Mouse (Mus musculus): ENCODE results near the gene Sptbn2.
A peak's percentile ranks its signal among the peaks of the same experiment; 100 is the strongest.
"Not testable (repeated sequence)": the region's sequence is repeated elsewhere in the genome, so short reads cannot be mapped to it uniquely, and the experiment has no call there.

The Sptbn2 gene

DNA sequence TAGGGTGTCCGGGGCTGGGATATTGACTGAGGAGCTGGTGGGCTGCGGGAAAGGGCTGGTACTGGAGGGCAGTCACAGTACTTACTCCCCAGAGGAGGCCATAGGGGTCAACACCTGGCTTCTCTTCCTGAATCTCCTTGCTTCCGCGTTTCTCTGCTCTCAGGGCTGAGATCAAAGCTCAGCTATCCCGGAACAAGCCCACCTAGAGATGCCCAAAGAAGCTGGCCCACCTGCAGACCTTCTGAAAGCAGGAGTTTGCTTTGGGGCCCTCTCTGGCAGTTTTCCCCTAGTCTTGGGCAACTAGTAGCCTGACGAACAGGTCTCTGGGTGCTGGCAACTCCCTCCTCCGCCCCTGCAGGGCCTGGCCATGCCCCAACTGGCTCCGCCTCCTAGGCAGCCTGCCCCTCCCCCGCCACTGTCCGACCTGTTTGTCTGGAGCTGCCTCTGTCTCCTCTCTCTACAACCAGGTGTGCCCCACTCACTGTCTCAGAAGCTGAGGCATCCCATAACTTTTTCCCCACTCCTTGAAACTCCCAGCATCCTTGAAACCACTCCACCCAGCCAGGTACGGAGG lies 9.8 kb downstream of the Sptbn2 start:
- peak; percentile 54 for DNase-seq (ENCODE audit: low spot score)

DNA sequence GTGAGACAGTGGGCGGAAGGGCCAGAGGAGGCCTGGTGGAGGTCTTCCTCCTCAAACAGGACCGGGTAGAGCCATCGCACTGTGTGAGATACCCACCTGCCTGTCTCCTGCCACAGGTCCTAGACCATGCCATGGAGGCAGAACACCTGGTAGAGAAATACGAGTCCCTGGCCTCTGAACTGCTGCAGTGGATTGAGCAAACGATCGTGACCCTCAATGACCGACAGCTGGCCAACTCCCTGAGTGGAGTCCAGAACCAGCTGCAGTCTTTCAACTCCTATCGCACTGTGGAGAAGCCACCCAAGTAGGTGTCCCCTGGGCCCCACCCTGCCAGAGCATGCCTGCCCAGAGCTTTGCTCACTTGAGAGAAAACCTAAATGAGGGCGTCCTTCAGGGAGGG lies 18.2 kb downstream of the Sptbn2 start:
- DNase-seq (ENCODE audit: low spot score), result no peak

DNA sequence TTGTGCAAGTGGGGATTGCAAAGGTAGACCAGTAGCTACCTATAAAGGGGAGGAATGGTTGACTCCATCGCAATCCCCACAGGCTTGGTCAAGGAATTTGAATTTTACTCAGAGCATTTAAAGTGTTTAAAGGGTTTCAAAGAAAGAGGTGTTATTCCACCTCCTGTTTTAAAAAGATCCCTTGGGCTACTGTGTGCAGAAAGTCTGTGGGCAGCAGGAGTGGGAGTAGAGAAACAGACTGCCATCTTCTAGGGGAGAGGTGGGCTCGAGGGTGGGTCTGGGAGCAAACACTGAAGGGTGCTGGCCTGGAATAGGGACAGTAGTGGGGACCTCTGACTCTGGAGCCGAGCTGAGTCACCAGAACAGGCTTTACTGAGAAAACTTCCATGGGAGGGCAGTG lies 22.1 kb downstream of the Sptbn2 start:
- no peak for DNase-seq (ENCODE audit: low spot score)

DNA sequence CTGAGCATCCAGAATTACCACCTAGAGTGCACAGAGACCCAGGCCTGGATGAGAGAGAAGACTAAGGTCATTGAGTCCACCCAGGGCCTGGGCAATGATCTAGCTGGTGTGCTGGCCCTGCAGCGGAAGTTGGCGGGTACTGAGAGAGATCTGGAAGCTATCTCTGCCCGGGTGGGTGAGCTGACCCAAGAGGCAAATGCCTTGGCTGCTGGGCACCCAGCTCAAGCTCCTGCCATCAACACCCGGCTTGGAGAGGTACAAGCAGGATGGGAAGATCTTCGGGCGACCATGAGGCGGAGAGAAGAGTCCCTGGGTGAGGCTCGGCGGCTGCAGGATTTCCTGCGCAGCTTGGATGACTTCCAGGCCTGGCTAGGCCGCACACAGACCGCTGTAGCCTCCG lies 26.9 kb downstream of the Sptbn2 start:
- no peak for DNase-seq (ENCODE audit: low spot score)

DNA sequence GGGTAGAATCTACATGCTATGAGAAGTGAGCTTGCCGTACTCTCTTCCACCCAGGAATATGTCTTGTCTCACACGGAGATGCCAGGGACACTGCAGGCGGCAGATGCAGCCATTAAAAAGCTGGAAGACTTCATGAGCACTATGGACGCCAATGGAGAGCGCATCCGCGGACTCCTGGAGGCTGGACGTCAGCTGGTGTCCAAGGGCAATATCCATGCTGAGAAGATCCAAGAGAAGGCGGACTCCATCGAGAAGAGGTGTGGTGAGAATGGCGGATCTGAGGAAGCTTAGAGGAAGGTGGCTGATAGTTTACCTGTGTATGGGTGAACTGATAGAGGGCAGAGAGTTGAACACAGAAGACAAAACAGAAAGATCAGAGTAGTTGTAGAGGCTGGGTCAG lies 28.1 kb downstream of the Sptbn2 start:
- no peak for DNase-seq (ENCODE audit: low spot score)

DNA sequence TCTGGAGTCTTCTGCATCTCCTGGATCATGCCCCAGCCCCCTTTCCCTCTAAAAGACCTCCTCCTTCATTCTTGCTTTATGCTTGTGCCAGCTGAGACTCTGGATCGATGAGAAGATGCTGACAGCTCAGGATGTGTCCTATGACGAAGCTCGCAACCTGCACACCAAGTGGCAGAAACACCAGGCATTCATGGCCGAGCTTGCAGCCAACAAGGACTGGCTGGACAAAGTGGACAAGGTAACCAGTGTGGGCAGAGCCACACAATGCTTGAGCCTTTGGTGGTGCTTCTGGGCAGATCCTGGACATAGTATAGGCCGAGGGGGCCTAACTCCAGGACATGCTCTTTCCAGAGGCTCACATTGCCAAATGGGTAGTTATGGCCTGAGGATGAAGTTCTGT lies 28.8 kb downstream of the Sptbn2 start:
- DNase-seq (ENCODE audit: low spot score), result no peak

DNA sequence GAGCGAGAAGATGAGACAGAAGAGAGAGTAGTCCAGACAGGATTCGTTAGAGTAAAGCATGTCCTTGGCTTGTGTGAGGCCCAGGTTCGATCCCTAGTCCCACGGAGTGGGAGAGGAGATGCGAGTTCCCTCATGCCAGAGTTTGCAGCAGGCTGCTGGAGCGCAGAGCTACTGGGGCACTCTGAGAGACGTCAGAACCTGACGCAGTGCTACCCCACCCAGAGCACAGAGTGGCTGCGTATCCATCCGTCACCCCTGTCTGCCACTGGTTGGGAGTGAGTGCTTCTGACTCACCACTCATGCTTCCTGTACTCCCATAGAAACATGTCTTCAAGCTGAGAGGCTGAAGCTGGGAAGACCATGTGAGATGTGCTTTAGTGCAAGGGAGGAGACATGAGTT lies 30.5 kb downstream of the Sptbn2 start:
- no peak for DNase-seq (ENCODE audit: low spot score)

DNA sequence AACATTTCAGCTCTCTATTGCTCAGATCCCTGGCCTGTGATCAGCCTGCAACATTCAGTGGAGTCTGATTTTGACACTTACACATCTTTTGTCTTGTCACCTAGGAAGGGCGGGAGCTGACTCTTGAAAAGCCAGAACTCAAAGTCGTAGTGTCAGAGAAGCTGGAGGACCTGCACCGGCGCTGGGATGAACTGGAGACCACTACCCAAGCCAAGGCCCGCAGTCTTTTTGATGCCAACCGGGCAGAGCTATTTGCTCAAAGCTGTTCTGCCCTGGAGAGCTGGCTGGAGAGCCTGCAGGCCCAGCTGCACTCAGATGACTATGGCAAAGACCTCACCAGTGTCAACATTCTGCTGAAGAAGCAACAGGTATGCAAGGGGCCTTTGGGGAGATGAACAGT lies 31.3 kb downstream of the Sptbn2 start:
- DNase-seq (ENCODE audit: low spot score), result no peak

DNA sequence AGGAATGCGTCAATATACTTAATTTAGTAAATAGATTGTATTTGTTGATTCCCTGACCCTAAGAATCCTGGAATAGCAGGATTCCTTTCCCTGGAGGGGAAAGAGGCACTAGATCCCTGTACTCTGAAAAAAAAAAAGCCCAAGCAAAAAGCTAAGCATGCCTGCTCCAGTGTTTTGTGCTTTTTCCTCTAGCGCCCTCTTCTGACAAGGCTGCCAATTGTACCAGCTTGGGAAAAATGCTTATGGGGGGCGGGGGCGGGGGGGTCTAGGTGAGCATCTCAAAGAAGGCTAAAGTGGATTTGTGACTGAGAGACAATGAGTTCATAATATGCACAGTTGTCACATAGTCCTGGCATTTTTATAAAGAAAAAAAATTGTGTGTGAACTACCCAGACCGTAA lies 32.6 kb downstream of the Sptbn2 start:
- peak; percentile 31 for DNase-seq (ENCODE audit: low spot score)

DNA sequence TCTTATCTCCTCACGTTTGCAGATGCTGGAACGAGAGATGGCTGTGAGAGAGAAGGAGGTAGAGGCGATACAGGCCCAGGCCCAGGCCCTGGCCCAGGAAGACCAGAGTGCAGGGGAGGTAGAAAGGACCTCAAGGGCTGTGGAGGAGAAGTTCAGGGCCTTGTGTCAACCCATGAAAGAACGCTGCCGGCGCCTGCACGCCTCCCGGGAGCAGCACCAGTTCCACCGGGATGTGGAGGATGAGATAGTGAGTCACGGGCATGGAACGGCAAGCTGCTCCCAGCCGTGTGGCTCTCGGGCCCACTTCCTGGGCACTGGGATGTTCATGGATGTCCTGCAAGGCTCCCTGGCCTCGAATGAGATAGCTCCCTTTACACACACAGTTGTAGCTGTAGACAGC lies 33.1 kb downstream of the Sptbn2 start:
- DNase-seq (ENCODE audit: low spot score), result no peak

DNA sequence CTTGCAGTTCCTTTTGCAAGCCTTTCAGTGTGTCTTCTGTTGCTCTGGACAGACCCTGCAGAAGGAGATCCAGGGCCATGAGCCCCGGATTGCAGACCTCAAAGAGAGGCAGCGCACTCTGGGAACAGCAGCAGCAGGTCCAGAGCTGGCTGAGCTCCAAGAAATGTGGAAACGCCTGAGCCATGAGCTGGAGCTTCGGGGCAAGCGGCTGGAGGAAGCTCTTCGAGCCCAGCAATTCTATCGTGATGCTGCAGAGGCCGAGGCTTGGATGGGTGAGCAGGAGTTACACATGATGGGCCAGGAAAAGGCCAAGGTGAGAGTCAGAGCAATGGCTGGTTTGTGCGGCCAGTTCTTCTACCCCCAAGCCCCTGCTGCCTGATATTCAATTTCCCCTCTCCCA lies 34.1 kb downstream of the Sptbn2 start:
- DNase-seq (ENCODE audit: low spot score), result peak; percentile 27

DNA sequence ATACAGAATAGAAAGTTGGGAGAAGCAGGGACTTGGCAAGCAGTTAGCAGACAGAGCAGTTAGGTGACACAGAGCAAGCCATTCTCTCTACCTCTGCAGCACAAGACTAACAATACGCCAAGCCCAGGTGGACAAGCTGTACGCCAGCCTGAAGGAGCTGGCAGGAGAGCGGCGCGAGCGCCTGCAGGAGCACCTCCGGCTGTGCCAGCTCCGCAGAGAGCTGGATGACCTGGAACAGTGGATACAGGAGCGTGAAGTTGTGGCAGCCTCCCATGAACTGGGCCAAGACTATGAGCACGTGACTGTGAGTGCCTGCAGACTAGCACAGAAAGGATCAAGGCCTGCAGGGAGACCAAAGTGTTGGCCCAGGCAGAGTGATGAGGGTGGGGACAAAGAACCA lies 34.7 kb downstream of the Sptbn2 start:
- DNase-seq (ENCODE audit: low spot score), result no peak

DNA sequence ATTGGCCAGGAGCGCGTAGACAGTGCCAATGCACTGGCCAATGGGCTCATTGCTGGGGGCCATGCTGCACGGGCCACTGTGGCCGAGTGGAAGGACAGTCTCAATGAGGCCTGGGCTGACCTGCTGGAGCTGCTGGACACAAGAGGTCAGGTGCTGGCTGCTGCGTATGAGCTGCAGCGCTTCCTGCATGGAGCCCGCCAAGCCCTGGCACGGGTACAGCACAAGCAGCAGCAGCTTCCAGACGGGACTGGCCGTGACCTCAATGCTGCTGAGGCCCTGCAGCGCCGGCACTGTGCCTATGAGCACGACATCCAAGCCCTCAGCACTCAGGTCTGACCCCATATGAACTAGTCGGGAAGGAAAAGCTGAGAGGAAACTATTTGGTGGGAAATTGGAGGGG lies 35.6 kb downstream of the Sptbn2 start:
- no peak for DNase-seq (ENCODE audit: low spot score)

DNA sequence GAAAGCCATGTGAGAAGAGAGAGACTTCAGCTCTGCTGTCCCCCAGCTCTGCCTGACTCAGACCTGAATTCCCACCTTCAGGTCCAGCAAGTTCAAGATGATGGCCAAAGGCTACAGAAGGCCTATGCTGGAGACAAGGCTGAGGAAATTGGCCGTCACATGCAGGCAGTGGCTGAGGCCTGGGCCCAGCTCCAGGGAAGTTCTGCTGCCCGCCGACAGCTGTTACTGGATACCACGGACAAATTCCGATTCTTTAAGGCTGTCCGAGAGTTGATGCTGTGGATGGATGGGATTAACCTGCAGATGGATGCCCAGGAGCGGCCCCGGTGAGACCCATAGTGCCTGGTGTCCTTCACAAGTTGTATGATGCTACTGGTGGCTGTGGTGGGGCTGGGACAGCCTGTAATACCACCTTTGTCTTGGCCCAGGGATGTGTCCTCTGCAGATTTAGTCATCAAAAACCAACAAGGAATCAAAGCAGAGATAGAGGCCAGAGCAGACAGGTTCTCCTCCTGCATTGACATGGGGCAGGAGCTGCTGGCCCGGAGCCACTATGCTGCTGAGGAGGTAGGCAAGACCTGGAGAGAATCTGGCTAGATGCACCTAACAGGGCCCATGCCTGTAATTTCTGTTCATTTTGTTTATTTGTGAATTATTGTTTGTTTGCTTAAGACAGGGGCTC lies 36.8 kb downstream of the Sptbn2 start:
- no peak for DNase-seq (ENCODE audit: low spot score)

DNA sequence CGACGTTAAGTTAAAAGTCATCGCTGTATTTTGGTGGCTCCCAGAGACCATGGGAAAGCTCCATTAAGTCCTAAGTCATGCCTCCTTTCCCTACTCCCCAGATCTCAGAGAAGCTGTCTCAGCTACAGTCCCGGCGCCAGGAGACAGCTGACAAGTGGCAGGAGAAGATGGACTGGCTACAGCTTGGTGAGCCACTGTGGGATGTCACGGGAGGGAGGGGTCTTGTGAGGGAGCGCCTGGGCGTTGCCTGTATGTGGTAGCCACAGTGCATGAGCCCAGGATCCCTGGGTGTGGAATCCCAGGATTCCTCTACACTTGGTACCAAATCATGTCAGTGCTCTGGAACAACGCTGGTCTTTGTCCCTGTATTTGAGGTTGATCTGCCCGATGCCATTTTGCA lies 37.5 kb downstream of the Sptbn2 start:
- no peak for DNase-seq (ENCODE audit: low spot score)

DNA sequence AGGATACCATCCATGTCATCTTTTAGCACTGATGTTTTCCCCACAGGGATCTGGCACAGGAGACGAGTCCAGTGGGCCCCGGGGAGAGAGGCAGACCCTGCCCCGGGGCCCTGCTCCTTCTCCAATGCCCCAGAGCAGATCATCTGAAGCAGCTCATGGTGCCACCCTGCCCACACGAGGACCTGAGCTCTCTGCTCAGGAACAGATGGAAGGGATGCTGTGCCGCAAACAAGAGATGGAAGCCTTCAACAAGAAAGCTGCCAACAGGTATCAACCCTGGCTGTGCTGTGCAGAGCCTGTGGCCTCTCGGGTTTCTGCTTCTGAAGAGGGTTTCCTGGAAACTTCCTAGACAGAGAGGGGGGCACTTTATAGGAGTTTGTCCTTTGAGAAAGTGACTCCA lies 39.0 kb downstream of the Sptbn2 start:
- no peak for DNase-seq (ENCODE audit: low spot score)

DNA sequence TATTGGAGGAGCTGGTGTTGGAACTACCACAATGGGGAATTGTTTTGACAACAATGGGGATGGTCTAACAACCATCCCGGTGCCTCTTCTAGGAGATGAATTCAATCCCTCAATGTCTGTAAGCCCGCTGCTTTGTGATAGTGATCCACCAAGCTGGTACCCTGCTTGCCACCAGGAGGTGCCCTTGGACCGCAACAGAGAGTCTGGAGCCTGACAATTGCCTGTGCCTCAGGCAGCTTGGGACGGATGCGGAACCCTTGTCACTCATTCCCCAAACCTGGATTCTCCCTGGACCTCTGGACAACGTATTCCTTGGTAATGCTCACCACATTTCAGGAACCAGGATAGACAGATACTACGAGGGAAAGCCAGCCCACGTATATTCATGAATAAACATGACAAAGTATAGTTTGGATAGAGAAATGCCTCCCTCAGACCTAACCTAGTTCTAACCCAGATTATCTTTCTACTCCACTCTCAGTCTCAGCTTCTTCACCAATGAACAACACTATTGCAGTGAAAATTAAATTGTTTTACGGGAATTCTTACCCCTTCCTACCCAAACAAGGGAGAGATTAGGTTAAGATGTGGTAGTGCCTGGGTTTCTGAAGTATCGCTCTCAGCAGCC lies 44.7 kb downstream of the Sptbn2 start:
- DNase-seq (ENCODE audit: low spot score), result peak; percentile 78

DNA sequence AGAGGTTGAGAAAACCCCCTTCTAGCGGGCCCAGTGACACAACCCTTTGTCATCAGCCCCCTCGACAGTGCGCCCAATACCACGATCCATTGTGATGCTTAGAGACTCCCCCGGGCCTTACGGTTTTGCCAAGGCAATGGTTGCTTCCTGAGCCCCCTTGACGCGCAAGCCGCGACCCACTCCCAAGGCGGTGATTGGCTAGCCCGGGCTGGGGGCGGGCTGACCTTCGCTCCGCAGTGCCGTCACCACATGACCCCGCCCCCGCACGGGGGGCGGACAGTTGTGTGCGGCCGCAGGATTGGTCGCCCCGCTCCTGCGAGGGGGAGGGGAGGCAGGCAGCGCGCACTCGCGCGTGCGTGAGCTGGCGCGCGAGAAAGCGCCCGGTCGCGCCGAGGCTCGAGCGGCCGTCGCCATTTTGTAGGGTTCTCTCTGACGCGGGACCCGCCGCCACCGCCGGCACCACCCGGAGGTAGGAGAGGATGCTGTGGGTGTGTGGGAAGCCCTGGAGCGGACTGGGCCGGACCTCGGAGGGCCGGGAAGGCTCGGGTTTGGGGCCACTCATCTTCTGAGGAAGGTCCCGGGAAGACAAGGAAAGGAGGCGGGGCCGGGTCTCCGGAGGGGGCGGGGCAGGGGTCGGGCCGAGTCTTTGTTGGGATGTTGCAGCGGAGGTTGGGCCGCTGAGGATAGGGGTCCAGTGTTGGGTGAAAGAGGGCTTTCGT lies 45.4 kb downstream of the Sptbn2 start, which contains the start of gene Rbm4b:
Gene Rbm4b, plus strand, starts transcription at position 305 of the 719 bp plus-strand sequence.
- DNase-seq (ENCODE audit: low spot score), result peak; percentile 94

DNA sequence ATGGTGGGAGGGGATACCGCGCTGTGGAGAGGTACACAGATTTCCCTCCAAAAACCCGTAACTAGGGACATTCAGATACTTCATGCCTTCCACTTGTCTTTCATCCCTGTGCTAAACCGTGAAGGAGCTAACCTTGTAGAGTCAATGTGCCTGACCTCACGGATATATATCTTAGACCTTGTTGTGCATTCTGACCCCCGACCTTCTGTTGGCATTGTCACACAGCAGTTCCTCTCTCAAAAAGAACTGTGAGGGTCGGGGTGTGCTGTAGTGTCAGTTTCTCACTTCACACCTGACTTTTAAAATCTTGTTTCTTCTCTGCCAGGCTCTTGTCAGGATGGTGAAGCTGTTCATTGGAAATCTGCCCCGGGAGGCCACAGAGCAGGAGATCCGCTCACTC lies 46.0 kb downstream of the Sptbn2 start:
- no peak for DNase-seq (ENCODE audit: low spot score)

DNA sequence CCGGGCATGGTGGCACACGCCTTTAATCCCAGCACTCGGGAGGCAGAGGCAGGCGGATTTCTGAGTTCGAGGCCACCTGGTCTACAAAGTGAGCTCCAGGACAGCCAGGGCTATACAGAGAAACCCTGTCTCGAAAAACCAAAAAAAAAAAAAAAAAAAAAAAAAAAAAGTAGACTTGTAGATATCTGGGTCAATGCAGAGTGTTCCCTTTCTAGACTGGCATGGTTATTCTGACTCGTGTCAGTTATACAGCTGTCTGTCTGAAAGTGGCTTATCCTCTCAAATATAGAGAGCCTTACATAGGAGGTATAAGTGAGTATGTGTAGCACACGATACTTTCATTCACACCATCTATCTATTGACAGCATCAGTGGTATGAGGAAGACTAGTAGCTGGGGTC lies 49.6 kb downstream of the Sptbn2 start:
- not testable (repeated sequence) for DNase-seq (ENCODE audit: low spot score)

DNA sequence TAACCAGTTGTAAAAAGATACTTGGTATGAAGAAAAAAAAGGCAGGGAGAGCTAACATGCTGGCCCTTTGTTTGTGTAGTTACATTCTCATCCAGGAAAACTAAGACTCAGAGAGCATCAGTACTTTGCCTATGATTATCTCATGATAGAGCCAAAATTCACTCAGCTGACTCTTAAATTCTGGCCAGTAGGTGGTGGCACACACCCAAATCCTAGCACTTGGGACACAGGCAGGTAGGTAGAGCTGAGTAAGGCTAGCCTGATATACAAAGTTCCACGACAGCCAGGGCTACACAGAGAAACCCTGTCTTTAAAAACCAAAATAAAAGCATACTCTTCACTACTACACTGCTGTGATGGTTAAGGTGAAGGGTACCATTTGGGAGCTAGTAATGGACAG lies 51.9 kb downstream of the Sptbn2 start:
- DNase-seq (ENCODE audit: low spot score), result no peak

DNA sequence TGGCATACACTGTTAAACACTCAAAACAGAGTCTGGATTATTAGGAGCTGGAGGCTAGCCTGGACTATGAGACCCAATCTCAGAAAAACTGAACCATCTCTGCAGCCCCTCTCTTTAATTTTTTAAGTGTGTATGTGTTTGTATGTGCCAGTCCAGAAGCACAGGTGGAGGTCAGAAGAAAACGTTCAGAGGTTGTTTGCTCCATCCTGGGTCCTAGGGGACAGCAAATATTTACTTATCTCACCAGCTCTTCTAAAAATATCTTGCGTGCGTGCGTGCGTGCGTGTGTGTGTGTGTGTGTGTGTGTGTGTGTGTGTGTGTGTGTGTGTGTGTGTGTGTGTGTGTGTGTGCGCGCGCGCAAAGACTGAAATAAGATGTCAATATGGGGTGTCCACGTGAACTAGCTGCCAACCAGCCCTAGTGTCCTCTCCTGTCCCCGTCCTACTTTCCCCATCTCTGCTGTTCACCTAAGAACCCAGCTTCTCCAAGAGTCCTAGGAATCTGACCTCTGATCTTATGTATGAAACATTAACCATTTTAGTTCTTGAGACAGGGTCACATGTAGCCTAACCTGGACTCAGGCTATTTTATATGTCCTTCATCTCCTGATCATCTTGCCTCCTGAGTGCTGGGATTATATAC lies 56.7 kb downstream of the Sptbn2 start:
- no peak for DNase-seq (ENCODE audit: low spot score)

DNA sequence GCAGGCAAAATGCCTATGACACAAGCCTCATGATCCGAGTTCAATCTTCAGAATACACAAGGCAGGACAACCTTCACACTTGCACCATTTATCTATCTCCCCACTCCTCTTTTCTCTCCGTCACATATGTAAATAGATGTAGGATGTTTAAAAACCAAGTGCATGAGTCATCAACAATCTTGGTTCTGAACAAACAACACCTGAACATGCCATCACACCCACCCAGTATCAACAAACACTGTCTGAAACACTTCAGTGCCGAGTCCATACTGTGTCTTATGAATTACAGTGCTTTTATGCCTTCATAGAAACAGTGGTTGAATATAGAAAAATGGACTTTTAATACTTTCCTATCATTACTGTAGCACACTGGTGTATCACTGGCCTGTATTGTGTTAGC lies 61.8 kb downstream of the Sptbn2 start:
- no peak for DNase-seq (ENCODE audit: low spot score)

Data from ovary, postnatal 14 days (tissue).